Mouse (Mus musculus): Measurements from ENCODE around the gene Cebpg.

DNA sequence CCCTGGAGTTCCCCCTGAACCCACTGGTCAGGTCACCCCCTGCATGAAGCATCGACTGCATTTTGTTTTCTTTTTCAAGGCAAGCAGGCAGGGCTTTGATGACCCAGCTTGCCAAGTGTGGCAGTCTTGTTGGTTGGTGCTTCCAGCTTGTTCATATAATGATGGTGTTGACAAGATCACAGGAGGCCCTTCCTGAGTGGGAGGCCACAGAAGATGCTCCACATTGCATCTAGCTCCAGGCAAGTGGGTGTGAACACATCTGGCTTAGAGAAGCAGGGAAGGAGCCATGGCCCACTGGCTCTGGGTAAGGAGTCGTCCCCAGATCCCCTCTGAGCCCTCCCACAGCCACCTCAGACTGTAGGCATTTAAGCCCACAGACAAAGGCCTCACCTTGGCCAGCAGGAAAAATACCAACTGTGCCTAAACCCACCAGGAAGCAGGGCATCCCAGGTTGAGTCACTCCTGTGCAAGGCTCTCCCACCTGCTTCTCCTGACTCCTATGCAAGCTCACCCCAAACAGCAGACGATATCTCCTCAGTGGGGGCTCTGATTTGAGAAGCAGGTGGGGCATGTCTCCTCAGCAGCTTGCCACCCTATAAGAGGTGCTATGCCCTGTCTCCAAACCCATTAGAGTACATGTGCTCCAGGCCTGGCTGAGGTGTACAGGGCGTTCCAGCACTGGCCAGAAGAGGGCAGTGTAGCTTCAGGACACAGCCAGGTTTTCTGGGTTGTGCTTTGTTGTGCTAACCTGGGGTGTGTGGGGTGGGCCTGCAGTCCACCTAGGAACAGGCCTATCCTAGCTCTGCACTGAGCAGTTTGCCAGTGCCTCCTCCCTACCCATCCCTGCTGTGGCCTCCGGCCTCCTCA, 30.7 kb downstream of the Cebpg start:
- no peak for TF ChIP-seq GATA1 (IDR thresholded peaks at IDR 0.05; ENCODE audit: borderline replicate concordance, low read length)
- TF ChIP-seq POLR2AphosphoS5 (IDR thresholded peaks at IDR 0.05; ENCODE audit: insufficient replicate concordance, low read depth, low read length), result no peak
- TF ChIP-seq CTCF (IDR thresholded peaks at IDR 0.05; ENCODE audit: low read depth, low read length), result peak; percentile 93
- TF ChIP-seq GATA2 (IDR thresholded peaks at IDR 0.05; ENCODE audit: borderline replicate concordance, low read depth, low read length), result no peak

Measured in G1E (cell line).